Mouse (Mus musculus): ENCODE measurements around the gene Vmn2r34.
"Not testable (repeated sequence)": the region's sequence is repeated elsewhere in the genome, so short reads cannot be mapped to it uniquely, and the experiment has no call there.

Vmn2r34 gene

GRCm38 (mm10) chr7:7689413-7689812, at the start of gene Vmn2r34:
Gene Vmn2r34, minus strand, starts transcription at chr7:7689513.
- not testable (repeated sequence) for DNase-seq (ENCODE audit: low spot score in 2 of 2)

GRCm38 (mm10) chr7:7674032-7674431, 15.3 kb downstream of the Vmn2r34 start:
- peak in 1 of 2 experiments; percentile 0 for DNase-seq (ENCODE audit: low spot score in 2 of 2)

Measured in urinary bladder, postnatal 36 days (tissue).